Mouse (Mus musculus) heart, postnatal 0 days (tissue): ENCODE measurements at regions not wholly inside any gene's neighbourhood (a gene's known extent, or its start where the extent isn't known, plus 50 kb on each side); places are given as distances from the start of the nearest gene placed in this dataset.

ENCODE experiments used
- ATAC-seq: fragments of 200-750 bp; cut with Nextera tagmentation; 2 replicates; pipeline ENCODE4 v1.8.0; 2017; ENCODE audit warnings: low read depth, moderate number of reproducible peaks, moderate library complexity; ENCODE audit not compliant: insufficient read depth
- DNase-seq: peaks from one replicate; pipeline ENCODE4 v3.0.0-alpha.2; 2016; ENCODE audit warnings: low spot score
- H3K27ac ChIP-seq: fragments of 300-500 bp; sonication (generic); 2 replicates; pipeline ENCODE4 v1.5.1; 2014; ENCODE audit warnings: low read depth, mild to moderate bottlenecking
- H3K27me3 ChIP-seq: fragments of 300-500 bp; sonication (generic); 2 replicates; pipeline ENCODE4 v1.6.1; 2014; ENCODE audit warnings: low read length, mixed read lengths; ENCODE audit not compliant: control insufficient read depth, insufficient read depth
- H3K36me3 ChIP-seq: fragments of 300-500 bp; sonication (generic); replicated peaks from 2 replicates; pipeline ENCODE4 v1.6.1; 2014; ENCODE audit warnings: low read length, mixed read lengths; ENCODE audit not compliant: control insufficient read depth, insufficient read depth
- H3K4me1 ChIP-seq: fragments of 300-500 bp; sonication (generic); 2 replicates; pipeline ENCODE4 v1.6.1; 2014; ENCODE audit warnings: antibody characterized with exemption; ENCODE audit not compliant: control insufficient read depth, insufficient read depth
- H3K4me2 ChIP-seq: fragments of 300-500 bp; sonication (generic); 2 replicates; pipeline ENCODE4 v1.6.1; 2014; ENCODE audit warnings: low read depth, mild to moderate bottlenecking, low read length, moderate library complexity
- H3K4me3 ChIP-seq: fragments of 300-500 bp; sonication (generic); 2 replicates; pipeline ENCODE4 v1.5.1; 2014; ENCODE audit warnings: low read depth, low read length
- H3K9ac ChIP-seq: fragments of 300-500 bp; sonication (generic); replicated peaks from 2 replicates; pipeline ENCODE4 v1.6.1; 2014; ENCODE audit warnings: low read depth, low read length, mixed read lengths
- H3K9me3 ChIP-seq: fragments of 300-500 bp; sonication (generic); replicated peaks from 2 replicates; pipeline ENCODE4 v1.6.1; 2016; ENCODE audit warnings: low read length; ENCODE audit not compliant: control insufficient read depth
- CTCF ChIP-seq: IDR thresholded peaks from 2 replicates; pipeline ENCODE4 v1.5.1; 2016; ENCODE audit warnings: antibody characterized with exemption, control low read depth, low read depth
- EP300 ChIP-seq: IDR thresholded peaks from 2 replicates; pipeline ENCODE4 v1.6.1; 2016; ENCODE audit warnings: antibody characterized with exemption, low read depth
- WGBS: fragments of 180-500 bp; shearing (Covaris S2); extraction: QIAGEN DNeasy Blood & Tissue Kit; methylation state at CpG from one replicate; pipeline ENCODE4 v1.1.7; 2014; 5-methylcytosine and 5-hydroxymethylcytosine counted together

DNA sequence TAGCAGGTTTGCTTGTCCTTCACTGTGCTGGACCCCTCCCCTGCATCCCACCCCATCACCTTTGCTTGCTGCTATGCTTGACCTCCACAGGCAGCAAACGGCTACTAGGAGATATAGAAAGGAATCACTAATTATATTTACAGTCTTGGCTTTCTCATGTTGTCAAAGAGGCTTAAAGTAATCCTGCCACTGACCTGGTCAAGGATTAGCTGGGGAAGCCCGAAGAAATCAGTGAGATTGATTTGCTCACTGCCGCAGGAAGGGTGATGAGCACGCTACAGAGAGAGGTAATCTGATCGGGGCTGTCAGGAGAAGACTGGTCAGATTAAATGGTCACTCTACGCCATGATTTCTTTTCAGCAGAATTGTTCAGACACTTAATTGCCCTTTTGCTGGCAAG, 157.4 kb upstream of the Wdfy3 start:
- 52% methylated on average over 6 of the region's 6 CpGs for WGBS
- Histone ChIP-seq H3K9ac (no peak overlapping the region), H3K4me2 (no peak overlapping the region), H3K4me1 (no peaks in the 10 kb centered on the region), H3K4me3 (no peak overlapping the region), H3K9me3 (no peaks in the 10 kb centered on the region), H3K27me3 (no peaks in the 10 kb centered on the region), H3K27ac (no peak overlapping the region), H3K36me3 (no peaks in the 10 kb centered on the region)
- no peak for DNase-seq
- no peak for TF ChIP-seq EP300
- TF ChIP-seq CTCF: no peak
- ATAC-seq: no peak

DNA sequence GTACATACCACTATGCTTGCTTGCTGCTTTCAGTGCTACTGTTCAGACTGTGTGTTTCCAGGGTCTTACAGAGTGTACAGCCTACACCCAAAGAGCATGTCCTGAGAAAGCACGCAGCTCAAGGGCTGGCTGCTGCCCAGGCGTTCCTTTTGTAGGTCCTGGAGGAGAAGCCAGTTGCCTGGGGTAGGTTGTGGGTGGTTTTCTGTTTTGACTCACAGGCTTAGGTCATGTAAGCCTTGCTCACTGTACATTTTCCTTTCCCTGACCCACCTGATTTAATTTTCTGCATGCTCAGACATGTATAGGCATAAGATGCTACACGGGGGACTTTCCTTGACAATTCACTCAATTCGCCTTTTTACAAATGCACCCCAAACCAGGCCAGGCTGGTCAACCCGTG, 172.9 kb upstream of the Wdfy3 start:
- no peaks in the 10 kb centered on the region for H3K27me3 ChIP-seq
- 73% methylated on average over 5 of the region's 5 CpGs for WGBS
- H3K4me1 ChIP-seq: no peaks in the 10 kb centered on the region

DNA sequence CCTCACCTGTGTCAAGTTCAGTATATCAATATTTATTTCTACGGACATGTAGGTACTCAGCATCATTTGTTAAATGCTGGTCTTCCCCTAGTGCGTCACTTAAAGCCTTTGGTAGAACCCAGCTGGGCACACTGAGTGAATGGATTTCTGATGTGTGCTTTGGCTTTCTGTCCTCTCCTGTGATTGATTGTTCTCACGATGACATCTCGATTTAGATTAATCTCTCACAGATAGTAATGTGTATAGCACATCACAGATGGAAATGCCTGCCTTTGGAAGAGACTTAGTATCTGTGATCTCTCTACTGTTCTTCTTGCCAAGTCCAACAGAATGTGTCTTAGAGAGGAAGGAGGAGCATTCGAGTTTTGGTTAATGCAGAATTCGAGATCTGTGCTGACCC, 175.0 kb upstream of the Wdfy3 start:
- no peak for DNase-seq
- no peak overlapping the region for H3K4me3 ChIP-seq
- H3K4me2 ChIP-seq: no peak overlapping the region
- H3K9ac ChIP-seq: no peak overlapping the region
- TF ChIP-seq CTCF (no peak), EP300 (no peak)
- ATAC-seq: no peak
- H3K27ac ChIP-seq: no peak overlapping the region
- WGBS: 75% methylated on average over 6 of the region's 6 CpGs
- no peaks in the 10 kb centered on the region for H3K27me3 ChIP-seq
- H3K4me1 ChIP-seq: no peaks in the 10 kb centered on the region
- H3K36me3 ChIP-seq: no peaks in the 10 kb centered on the region
- no peaks in the 10 kb centered on the region for H3K9me3 ChIP-seq

More for the DNA sequence above, 172.9 kb upstream of the Wdfy3 start:
- Histone ChIP-seq H3K36me3 (no peaks in the 10 kb centered on the region), H3K9ac (no peak overlapping the region), H3K4me3 (no peak overlapping the region), H3K9me3 (no peaks in the 10 kb centered on the region), H3K4me2 (no peak overlapping the region), H3K27ac (no peak overlapping the region)
- ATAC-seq: no peak
- no peak for DNase-seq
- TF ChIP-seq CTCF (no peak), EP300 (no peak)

DNA sequence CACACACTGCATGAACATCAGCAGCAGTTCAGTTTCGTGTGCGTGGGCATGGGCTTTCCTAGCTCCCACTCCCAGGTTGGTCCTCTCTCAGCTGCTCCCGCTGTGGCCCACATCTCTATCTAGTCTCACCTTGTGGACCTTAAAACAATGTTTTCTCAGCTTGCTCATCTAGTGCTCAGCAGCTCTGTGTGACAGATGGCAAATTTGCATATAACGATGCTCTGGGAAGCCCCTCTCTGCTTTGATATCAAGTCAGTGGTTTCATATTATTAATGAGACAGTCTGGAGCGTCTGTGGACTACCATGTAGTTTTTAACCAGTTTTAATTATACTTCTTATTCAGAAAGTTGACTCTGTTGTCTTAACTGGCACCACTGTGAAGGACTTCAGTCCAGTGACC, 179.0 kb upstream of the Wdfy3 start:
- H3K27ac ChIP-seq: no peak overlapping the region
- no peaks in the 10 kb centered on the region for H3K9me3 ChIP-seq
- no peak overlapping the region for H3K4me3 ChIP-seq
- DNase-seq: no peak
- H3K4me1 ChIP-seq: no peaks in the 10 kb centered on the region
- ATAC-seq: no peak
- H3K36me3 ChIP-seq: no peaks in the 10 kb centered on the region
- H3K9ac ChIP-seq: no peak overlapping the region
- H3K27me3 ChIP-seq: no peaks in the 10 kb centered on the region
- TF ChIP-seq CTCF (no peak), EP300 (no peak)
- WGBS: 85% methylated on average over 5 of the region's 5 CpGs
- no peak overlapping the region for H3K4me2 ChIP-seq

DNA sequence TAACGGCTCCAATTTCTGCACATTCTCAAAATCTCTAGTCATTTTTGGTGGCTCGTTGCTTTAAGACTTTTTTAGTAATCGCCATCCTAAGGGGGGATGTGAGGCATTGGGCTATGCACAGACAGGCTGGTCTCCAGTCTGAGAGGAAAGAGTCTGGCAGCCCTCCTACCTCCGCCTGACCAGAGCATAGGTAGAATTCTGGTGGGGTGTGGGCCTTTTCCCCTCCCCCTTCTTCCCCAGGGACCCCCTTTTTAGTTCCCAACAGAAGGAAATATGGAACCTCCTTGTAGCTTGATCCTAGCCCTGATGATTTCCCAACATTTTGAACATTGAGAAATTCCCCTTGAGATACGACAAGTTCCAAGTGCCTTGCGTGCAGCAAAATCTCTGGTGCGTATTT, 181.4 kb upstream of the Wdfy3 start:
- Histone ChIP-seq H3K4me3 (no peak overlapping the region), H3K4me1 (no peaks in the 10 kb centered on the region), H3K9ac (no peak overlapping the region), H3K4me2 (no peak overlapping the region), H3K27ac (no peak overlapping the region), H3K9me3 (no peaks in the 10 kb centered on the region), H3K27me3 (no peaks in the 10 kb centered on the region), H3K36me3 (no peaks in the 10 kb centered on the region)
- no peak for DNase-seq
- ATAC-seq: no peak
- WGBS: 75% methylated on average over 7 of the region's 7 CpGs
- TF ChIP-seq CTCF (no peak), EP300 (no peak)

DNA sequence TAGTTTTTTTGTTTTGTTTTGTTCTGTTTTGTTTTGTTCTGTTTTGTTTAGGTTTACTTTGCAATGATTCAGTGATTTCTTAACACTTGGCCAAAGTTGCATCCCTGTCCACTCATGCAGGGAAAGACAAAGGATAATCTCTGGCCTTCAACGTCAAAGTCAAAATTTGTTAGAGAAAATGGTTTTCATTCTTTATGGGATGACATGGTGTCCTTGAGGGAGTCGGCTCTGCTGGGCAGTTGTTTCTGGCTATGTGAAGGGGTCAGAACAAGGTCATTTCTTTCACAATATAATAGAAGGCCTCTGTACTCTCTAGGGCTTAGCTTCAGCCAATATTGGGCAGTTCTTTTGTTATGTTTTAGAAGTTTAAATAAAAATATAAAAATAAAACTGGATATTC, 184.1 kb upstream of the Wdfy3 start:
- DNase-seq: no peak
- no peaks in the 10 kb centered on the region for H3K9me3 ChIP-seq

More for the DNA sequence above, 184.1 kb upstream of the Wdfy3 start:
- H3K4me3 ChIP-seq: no peak overlapping the region
- H3K27me3 ChIP-seq: no peaks in the 10 kb centered on the region
- H3K27ac ChIP-seq: no peak overlapping the region
- no peak overlapping the region for H3K4me2 ChIP-seq
- H3K9ac ChIP-seq: no peak overlapping the region
- no peaks in the 10 kb centered on the region for H3K4me1 ChIP-seq
- WGBS: 37% methylated on average over 2 of the region's 2 CpGs
- ATAC-seq: no peak
- H3K36me3 ChIP-seq: no peaks in the 10 kb centered on the region
- TF ChIP-seq EP300: no peak
- no peak for TF ChIP-seq CTCF
